Mouse (Mus musculus) testis, adult 2 months (tissue): ENCODE results near the gene Kmt5a.

ENCODE experiments used
- CTCF ChIP-seq: fragments of 200-500 bp; IDR thresholded peaks from 2 replicates; pipeline ENCODE4 v1.5.1; 2012; ENCODE audit warnings: low read depth, mild to moderate bottlenecking, inconsistent platforms, low read length, moderate library complexity; ENCODE audit not compliant: control insufficient read depth, insufficient read depth, insufficient replicate concordance
- POLR2A ChIP-seq: fragments of 200-500 bp; IDR thresholded peaks from 2 replicates; pipeline ENCODE4 v1.6.1; 2012; ENCODE audit warnings: low read depth, mild to moderate bottlenecking, inconsistent platforms, low read length, moderate library complexity; ENCODE audit not compliant: control insufficient read depth

DNA sequence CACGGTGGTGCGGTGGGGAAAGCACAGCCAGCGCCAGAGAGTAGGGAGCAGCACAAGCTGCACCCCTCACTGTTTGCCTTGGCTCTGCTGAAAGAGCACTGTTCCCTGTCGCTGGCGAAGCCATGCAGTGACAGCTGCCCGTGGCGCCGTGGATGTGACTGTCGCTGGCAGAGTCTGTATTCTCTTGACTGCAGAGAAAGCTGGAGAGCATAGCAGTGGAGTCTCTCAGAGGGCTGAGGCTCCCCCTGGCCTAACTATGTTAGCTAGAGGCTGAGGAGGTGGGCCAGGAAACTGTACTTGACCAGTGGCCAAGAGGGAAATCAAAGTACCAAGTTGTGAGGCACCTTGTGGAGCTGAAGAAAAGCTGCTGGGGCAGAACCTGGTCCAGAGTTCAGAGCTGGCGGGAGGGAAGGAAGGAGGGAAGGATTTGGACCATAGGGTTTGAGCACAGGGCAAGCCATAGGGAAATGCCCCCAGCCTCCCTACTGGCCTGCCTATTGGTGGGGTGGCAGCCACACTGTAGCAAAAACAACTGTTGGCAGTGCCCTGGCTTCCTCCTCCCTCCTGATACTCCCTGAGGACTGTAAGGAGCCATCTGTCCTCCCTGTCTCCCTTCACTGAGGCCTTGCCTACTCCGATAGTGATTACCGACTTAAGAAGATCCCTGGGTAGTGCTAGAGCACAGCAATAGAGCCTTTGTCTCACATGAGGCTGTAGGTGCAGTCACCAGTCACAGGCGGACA lies 13.8 kb downstream of the Kmt5a start:
- TF ChIP-seq POLR2A, result no peak
- no peak for TF ChIP-seq CTCF
